Mouse (Mus musculus) stomach, postnatal 0 days (tissue): ENCODE results near the gene Ap5s1.

Experiments
- CTCF ChIP-seq: IDR thresholded peaks from 2 replicates; pipeline ENCODE4 v1.5.1; 2016; ENCODE audit warnings: antibody characterized with exemption, low read depth, mild to moderate bottlenecking, moderate library complexity
- EP300 ChIP-seq: optimal IDR thresholded peaks from 2 replicates; pipeline ENCODE3; 2016; ENCODE audit warnings: antibody characterized with exemption

GRCm38 (mm10) chr2:131159491-131159910 is 47.4 kb upstream of the Ap5s1 start:
- no peak for TF ChIP-seq CTCF
- no peak for TF ChIP-seq EP300
